Mouse (Mus musculus): ENCODE measurements around the gene Carmil1.

The Carmil1 gene

GRCm38 (mm10) chr13:24260751-24261591 lies 19.6 kb downstream of the Carmil1 start:
- DNase-seq (ENCODE audit: low spot score), result no peak

- DNase-seq (ENCODE audit: low spot score), result no peak
Measured at GRCm38 (mm10) chr13:24257809-24258208, 22.8 kb downstream of the Carmil1 start.

GRCm38 (mm10) chr13:24253989-24254388 lies 26.6 kb downstream of the Carmil1 start:
- DNase-seq (ENCODE audit: low spot score), result no peak

- no peak for DNase-seq (ENCODE audit: low spot score)
Measured at GRCm38 (mm10) chr13:24253551-24253950, 27.0 kb downstream of the Carmil1 start.

DNA sequence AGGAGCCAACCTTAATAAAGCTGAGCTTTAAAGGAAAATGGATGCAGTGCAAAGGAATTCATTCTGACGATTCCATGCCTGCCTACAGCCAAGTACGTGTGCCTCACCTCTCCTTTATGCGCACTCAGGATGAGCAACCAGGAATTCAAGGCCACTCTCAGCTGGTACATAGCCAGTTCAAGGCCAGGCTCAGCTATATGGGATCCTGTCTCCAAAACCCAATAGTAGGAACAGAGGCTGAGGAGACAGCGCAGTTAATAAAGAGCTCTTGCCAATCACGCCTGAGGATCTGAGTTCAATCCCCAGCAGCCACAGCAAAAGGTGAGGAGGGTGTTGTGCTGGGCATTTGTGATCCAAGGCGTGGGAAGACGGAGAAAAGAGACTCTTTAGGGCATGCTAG lies 29.4 kb downstream of the Carmil1 start:
- no peak for DNase-seq (ENCODE audit: low spot score)

DNA sequence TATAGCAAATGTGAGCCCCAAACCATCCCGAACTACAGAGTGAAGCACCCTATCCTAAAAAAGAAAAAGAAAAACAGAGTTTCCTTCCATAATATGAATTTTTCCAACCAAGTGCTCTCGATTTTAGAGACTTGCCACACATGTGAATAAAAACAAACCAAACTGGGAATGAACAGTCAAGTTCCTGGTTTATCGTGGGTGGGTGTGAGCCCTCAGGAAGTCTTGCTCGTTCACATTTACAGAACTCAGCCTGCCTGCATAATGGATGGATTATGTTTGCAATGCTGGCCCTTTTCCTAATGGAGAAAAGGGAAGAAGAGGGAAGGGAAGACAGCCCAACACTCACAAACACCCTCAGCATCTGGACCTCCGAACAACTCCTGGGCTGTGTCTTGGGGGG lies 32.7 kb downstream of the Carmil1 start:
- no peak for DNase-seq (ENCODE audit: low spot score)

GRCm38 (mm10) chr13:24247441-24247840 lies 33.2 kb downstream of the Carmil1 start:
- DNase-seq (ENCODE audit: low spot score), result no peak

GRCm38 (mm10) chr13:24246266-24246665 lies 34.3 kb downstream of the Carmil1 start:
- DNase-seq (ENCODE audit: low spot score), result no peak

DNA sequence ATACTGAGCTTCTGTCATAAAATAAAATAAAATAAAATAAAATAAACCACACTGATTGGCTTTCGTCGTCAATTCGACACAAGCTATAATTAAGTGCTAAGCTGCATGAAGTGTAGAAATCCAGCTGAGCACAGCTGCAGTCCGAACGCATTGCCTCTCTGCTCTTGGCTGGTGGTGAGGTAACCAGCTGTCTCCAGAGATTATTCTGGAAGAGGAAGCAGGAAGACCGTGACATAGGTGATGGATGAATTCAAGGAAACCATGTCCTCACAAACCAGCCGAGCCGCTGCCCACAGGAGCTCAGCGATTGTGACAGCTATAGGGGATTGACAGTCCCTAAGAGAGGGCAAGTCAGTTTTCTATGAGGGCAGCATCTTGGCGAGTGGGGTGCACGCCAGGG lies 36.0 kb downstream of the Carmil1 start:
- DNase-seq (ENCODE audit: low spot score), result no peak

DNA sequence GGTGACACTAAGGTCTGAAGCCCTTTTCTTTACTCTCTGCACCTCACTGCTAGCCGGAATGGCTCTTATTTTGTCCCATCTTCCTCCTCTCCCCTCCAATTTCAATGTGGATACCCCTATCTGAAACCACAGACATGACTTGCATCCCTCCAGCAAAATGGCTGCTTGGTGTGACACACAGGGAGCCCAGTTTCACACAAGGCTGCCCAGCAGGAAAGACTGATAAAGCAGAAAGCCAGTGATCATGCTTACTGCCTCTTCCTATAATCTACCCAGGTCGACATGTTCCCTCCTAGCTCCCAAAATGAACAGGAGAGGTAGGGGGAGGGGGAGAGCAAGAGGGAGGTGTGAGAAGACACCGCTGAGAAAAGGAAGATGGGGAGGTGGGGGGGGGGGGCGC lies 36.6 kb downstream of the Carmil1 start:
- no peak for DNase-seq (ENCODE audit: low spot score)

DNA sequence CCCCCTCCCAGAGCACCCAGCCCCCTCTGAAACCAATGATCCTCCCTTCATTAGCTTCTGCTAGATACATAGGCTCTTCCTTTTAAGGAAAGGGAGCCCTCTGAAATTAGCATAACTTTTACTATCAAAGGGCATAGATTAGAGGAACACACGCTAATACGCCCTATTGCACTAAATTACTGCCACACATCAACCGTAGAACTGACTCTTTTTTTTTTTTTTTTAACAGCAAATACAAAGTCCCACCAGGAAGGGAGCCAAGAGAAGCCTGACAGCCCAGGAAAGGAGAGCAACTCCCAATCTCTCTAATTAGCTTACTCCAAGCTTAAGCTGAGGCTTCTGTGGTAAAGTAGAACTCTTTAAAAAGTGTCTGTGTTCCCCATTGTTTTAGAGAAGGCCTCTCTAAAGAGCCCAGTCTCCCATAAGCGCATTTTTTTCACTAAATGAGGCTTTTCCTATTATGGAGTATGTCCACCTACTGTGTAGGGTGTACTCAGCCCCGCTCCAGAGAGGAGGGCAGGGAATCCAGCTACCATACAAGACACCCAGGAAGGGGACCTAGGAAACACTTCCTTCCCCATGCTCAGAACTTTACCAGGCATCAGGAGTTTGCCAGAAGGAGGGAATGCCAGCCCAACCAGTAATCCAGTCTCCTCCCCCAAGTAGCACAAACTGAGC lies 38.0 kb downstream of the Carmil1 start:
- no peak for DNase-seq (ENCODE audit: low spot score)

DNA sequence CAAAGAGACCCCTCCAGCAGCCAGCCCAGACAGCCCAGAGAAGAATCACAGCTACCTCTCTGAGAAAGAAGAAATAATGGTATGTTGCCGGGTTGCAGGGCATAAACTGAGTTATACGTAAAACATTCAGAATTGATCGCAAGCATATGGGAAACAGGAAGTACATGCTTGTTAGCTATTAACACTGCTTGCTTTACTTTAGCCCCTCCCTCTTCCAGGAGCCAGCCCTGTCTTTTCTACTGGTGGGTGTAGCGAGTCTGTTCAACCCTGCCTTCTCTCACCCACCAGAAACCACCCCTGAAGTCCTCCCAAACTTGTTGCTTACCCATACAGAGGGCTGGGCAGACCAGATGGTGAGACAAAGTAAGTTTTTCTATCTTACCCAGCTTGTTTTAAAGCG lies 39.4 kb downstream of the Carmil1 start:
- no peak for DNase-seq (ENCODE audit: low spot score)

GRCm38 (mm10) chr13:24240430-24240829 lies 40.2 kb downstream of the Carmil1 start:
- no peak for DNase-seq (ENCODE audit: low spot score)

GRCm38 (mm10) chr13:24238456-24239120 lies 42.0 kb downstream of the Carmil1 start:
- DNase-seq (ENCODE audit: low spot score), result no peak

- no peak for DNase-seq (ENCODE audit: low spot score)
Measured at GRCm38 (mm10) chr13:24236736-24237135, 43.9 kb downstream of the Carmil1 start.

DNA sequence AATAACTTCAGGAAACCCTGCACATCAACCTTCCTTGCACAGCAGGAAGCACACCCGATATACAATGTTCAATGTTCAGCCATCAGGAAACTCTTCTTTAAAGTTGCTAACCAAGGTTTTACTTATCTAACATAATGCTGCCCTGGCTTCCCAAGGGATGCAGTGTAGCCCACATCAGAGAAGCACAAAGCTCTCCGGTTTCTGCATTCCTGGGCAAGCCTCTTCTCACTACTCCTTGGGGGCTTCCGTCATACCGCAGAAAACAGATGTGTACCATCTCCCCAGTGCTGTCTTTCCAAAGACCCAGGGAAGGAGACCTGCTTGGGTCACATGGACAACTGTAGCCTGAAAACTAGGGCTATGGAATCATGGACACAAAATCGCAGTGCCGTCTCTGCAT lies 47.8 kb downstream of the Carmil1 start:
- no peak for DNase-seq (ENCODE audit: low spot score)

DNA sequence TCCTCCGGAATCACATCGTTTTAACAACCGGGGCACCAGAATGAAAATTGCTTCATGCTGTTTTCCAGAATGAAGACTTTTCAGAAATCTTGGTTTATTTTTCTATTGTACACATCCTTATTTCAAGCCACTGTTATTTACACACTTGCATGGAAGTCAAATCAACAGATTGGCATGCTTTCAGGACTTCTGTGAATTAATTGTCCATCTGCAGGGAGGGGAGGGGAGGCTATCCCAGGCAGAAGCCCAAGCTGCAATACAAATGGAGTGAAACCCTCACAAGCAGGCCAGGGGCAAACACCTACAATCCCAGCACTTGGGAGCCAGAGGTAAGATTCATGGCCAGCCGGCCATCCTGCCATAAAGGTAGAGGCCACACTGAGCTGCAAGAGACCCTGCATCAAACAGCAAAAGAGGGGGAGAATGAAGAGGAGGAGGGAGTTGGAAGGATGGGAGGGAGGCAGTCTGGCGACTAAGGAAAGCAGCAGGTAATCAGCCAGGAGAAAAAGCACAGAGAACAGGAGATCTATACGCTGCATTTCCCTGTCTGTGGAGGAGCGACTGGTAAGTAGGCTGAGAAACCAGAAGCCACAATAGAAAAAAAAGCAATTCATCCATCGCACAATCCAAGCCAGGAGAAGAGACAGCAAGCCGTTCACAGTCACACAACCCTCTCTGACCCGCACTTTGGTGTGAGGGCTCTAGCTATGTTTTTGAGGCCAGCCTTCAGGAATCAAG lies 48.7 kb downstream of the Carmil1 start:
- DNase-seq (ENCODE audit: low spot score), result no peak

DNA sequence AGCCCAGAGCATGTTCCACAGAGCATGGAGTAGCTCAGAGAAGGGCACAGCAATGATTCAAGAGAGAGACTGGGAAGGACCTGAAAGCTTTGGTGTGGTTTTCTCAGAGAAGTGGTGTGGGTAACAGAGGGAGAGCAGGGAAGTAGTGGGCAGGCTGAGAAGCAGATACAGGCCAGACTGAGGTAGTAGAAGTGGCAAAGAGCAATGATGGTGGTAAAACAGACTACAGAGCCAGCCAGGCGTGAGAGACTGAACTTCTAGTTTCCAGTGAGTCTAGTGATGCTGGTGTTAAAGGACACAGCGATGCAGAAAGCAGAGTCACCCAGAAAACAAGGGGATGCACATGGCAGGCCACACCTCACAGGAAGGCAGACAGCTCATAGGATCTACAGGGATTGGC lies 49.4 kb downstream of the Carmil1 start:
- DNase-seq (ENCODE audit: low spot score), result no peak

GRCm38 (mm10) chr13:24230541-24231095 lies 50.0 kb downstream of the Carmil1 start:
- no peak for DNase-seq (ENCODE audit: low spot score)

DNA sequence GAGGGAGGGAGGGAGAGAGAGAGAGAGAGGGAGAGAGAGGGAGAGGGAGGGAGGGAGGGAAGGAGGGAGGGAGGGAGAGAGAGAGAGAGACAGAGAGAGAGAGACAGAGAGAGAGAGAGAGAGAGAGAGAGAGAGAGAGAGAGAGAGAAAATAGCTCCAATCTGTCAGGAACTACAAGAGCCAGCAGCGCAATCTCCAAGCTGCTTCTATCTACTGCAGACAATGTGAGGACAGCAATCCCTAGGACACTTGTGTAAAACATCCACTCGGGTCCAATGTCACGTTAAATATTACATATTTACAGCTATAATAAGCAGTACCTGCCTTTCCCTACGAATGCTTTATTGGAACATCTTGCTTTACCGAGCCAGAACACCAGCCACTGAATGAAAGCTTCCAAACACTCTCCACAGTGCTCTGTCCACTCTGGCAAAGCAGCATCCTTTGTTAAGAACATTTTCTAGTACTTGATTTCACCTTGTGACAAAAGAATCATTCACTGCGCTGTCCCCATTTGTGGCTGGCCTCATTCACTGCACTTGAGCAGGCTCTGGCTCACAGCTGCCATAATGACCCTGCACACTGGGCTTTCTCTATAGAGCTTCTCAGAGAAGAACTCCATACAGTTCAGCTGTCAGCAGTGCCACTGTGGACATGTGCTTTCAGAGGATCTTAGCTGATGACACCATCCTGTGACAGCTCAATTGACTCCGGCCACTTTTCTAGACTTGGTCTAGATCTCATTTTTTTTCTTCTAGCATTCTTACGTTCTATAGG lies 57.0 kb downstream of the Carmil1 start:
- no peak for DNase-seq (ENCODE audit: low spot score)

DNA sequence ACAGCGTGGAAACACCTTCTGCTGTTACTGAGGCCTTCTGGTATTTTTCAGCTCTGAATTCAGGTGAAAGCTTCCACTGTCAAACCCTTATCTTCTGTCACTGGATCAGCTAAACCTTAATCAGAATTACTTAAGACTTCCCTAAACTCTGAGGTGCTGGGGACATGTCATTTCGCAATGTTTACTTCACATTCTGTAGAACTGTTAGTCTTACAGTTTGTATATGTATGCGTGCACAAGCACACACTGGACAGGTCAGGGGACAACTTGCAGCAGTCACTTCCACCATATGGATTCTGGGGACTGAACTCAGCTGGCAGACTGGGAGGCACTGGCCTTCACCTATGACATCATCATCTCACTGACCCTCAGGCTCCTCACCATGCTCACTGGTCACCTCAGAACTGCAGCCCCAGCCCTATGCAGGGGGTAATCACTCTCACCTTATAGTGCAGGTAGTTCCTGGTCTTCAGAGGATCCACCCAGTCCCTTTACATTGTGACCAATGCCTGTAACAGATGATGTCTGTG lies 60.1 kb downstream of the Carmil1 start:
- no peak for DNase-seq (ENCODE audit: low spot score)

Measured in MN1 (cell line).